Mouse (Mus musculus): ENCODE data around the gene Xlr4c. TPM values are rescaled to one million over a fixed set of nuclear protein-coding genes. Genes with fewer than 3 reads are reported as not detected.
"Not testable (repeated sequence)": the region's sequence is repeated elsewhere in the genome, so short reads cannot be mapped to it uniquely, and the experiment has no call there.

Gene Xlr4c
- polyA plus RNA-seq, 1 experiment from 2014 or later, result 0.14 TPM

DNA sequence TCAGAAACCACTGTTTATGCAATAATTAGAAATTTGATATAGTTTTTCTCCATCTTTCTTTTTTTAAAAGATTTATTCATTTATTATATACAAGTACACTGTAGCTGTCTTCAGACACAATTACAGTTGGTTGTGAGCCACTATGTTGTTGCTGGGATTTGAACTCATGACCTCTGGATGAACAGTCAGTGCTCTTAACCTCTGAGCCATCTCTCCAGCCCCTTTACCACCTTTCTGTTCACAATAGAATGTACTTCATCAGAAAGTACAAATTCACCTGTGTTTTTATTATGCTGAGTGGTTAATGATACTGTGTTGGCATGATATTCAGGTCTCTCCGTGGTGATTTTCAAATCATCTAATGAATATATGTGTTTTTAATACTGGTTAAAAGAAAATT, 17.6 kb downstream of the Xlr4c start:
- 56% methylated on average over 1 of the region's 1 CpGs for WGBS
- no peaks in the 10 kb centered on the region for H3K27me3 ChIP-seq (ENCODE audit: insufficient read depth, low read length)
- no peak overlapping the region for H3K9ac ChIP-seq (ENCODE audit: low read depth, low read length)
- H3K36me3 ChIP-seq (ENCODE audit: insufficient read depth, low read length), result no peaks in the 10 kb centered on the region
- H3K4me2 ChIP-seq (ENCODE audit: low read length), result no peak overlapping the region
- no peak overlapping the region for H3K27ac ChIP-seq
- ATAC-seq (replicated peaks; ENCODE audit: low FRiP score, low read depth) (no peak), DNase-seq (ENCODE audit: low spot score) (no peak)
- no peak overlapping the region for H3K4me3 ChIP-seq (replicated peaks; ENCODE audit: low read depth, low read length)
- H3K4me1 ChIP-seq (replicated peaks; ENCODE audit: insufficient read depth, low read length), result no peaks in the 10 kb centered on the region
- TF ChIP-seq CTCF (IDR thresholded peaks at IDR 0.05; ENCODE audit: low read depth), result no peak
- H3K9me3 ChIP-seq (replicated peaks; ENCODE audit: low read length), result no peaks in the 10 kb centered on the region

- not testable (repeated sequence) for H3K36me3 ChIP-seq (ENCODE audit: insufficient read depth, low read length); H3K9ac ChIP-seq (ENCODE audit: low read depth, low read length); H3K9me3 ChIP-seq (replicated peaks; ENCODE audit: low read length); DNase-seq (ENCODE audit: low spot score); H3K4me2 ChIP-seq (ENCODE audit: low read length); H3K4me3 ChIP-seq (replicated peaks; ENCODE audit: low read depth, low read length); H3K27ac ChIP-seq; H3K27me3 ChIP-seq (ENCODE audit: insufficient read depth, low read length); ATAC-seq (replicated peaks; ENCODE audit: low FRiP score, low read depth); H3K4me1 ChIP-seq (replicated peaks; ENCODE audit: insufficient read depth, low read length)
- 74% methylated on average over 11 of the region's 19 CpGs for WGBS
These were observed 28.9 kb downstream of the Xlr4c start, which contains the start of gene Xlr4b for GRCm38 (mm10) chrX:73213819-73214564. Gene Xlr4b (plus strand): TSS chrX:73214333.

DNA sequence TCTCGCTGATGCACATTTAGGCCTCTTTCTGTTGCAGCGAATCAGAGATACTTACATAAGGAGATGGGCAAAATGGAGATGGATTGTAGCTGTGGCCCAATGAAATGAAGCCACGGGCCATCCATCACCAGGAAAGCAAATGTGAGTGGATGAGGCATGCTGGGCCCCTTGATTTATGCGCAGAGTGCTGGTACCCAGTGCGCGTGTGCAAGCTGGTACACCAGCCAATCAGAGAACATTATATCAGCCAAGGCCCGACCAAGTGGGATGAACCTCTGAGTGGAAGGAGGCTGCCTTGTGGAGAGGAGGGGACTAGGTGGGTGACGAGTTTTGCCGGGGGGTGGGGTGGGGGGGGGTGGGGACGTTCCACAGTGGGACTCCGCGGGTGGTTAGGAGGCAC, 51.0 kb downstream of the Xlr4c start, which contains the start of gene Xlr3b:
Gene Xlr3b, plus strand, starts transcription at position 274 of the 400 bp plus-strand sequence.
- not testable (repeated sequence) for DNase-seq (ENCODE audit: low spot score); H3K9ac ChIP-seq (ENCODE audit: low read depth, low read length); H3K4me2 ChIP-seq (ENCODE audit: low read length); H3K9me3 ChIP-seq (replicated peaks; ENCODE audit: low read length); H3K27ac ChIP-seq; H3K36me3 ChIP-seq (ENCODE audit: insufficient read depth, low read length); H3K4me3 ChIP-seq (replicated peaks; ENCODE audit: low read depth, low read length); H3K4me1 ChIP-seq (replicated peaks; ENCODE audit: insufficient read depth, low read length); H3K27me3 ChIP-seq (ENCODE audit: insufficient read depth, low read length)
- 0 out of 2 replicates have a peak, but pooled peaks have one; percentile 33 for ATAC-seq (replicated peaks; ENCODE audit: low FRiP score, low read depth)
- 79% methylated on average over 12 of the region's 12 CpGs for WGBS

Other genes with a start within 250 kb of the Xlr4c start
- gene Pnma5, start 206.0 kb downstream of the Xlr4c start, polyA plus RNA-seq (2015; fragmentation: Nextera tagmentation; extraction: Ambion mirVana), result not detected in 2 replicates
- gene Pnma3, start 178.3 kb downstream of the Xlr4c start, polyA plus RNA-seq (2015; fragmentation: Nextera tagmentation; extraction: Ambion mirVana), result 0.04 and 0.06 TPM in 2 replicates
- gene Xlr4a, start 160.7 kb downstream of the Xlr4c start, polyA plus RNA-seq (2015; fragmentation: Nextera tagmentation; extraction: Ambion mirVana), result 0.79 and 3.6 TPM in 2 replicates
- gene Xlr3a, start 146.0 kb downstream of the Xlr4c start, polyA plus RNA-seq (2015; fragmentation: Nextera tagmentation; extraction: Ambion mirVana), result 1.7 and 7.6 TPM in 2 replicates
- gene Gm14685, start 126.1 kb downstream of the Xlr4c start, polyA plus RNA-seq (2015; fragmentation: Nextera tagmentation; extraction: Ambion mirVana), result 0.07 TPM in 1 of 2 replicates, not detected in the other
- 0.13 and 0.21 TPM in 2 replicates for gene Xlr5b, start 94.3 kb downstream of the Xlr4c start, polyA plus RNA-seq (2015; fragmentation: Nextera tagmentation; extraction: Ambion mirVana)
- gene DXBay18, start 93.7 kb downstream of the Xlr4c start, polyA plus RNA-seq (2015; fragmentation: Nextera tagmentation; extraction: Ambion mirVana), result not detected in 2 replicates
- not detected in 2 replicates for gene Spin2d, start 66.1 kb downstream of the Xlr4c start, polyA plus RNA-seq (2015; fragmentation: Nextera tagmentation; extraction: Ambion mirVana)
- gene Xlr3b, start 50.9 kb downstream of the Xlr4c start, polyA plus RNA-seq (2015; fragmentation: Nextera tagmentation; extraction: Ambion mirVana), result 1.2 and 26.3 TPM in 2 replicates
- gene Xlr4b, start 28.8 kb downstream of the Xlr4c start, polyA plus RNA-seq (2015; fragmentation: Nextera tagmentation; extraction: Ambion mirVana), result 2.8 TPM in 1 of 2 replicates, not detected in the other
- gene F8a, start 14.8 kb downstream of the Xlr4c start, polyA plus RNA-seq (2015; fragmentation: Nextera tagmentation; extraction: Ambion mirVana), result 15.1 and 16.6 TPM in 2 replicates
- gene Xlr3c, start 22.3 kb upstream of the Xlr4c start, polyA plus RNA-seq (2015; fragmentation: Nextera tagmentation; extraction: Ambion mirVana), result 0.09 TPM in 1 of 2 replicates, not detected in the other
- gene Xlr5a, start 49.8 kb upstream of the Xlr4c start, polyA plus RNA-seq (2015; fragmentation: Nextera tagmentation; extraction: Ambion mirVana), result 0.16 TPM in 1 of 2 replicates, not detected in the other
- 0.20 TPM in 1 of 2 replicates, not detected in the other for gene Xlr5c, start 49.8 kb upstream of the Xlr4c start, polyA plus RNA-seq (2015; fragmentation: Nextera tagmentation; extraction: Ambion mirVana)
- not detected in 2 replicates for gene Gm45015, start 93.7 kb upstream of the Xlr4c start, polyA plus RNA-seq (2015; fragmentation: Nextera tagmentation; extraction: Ambion mirVana)
- 5.4 and 6.0 TPM in 2 replicates for gene Zfp275, start 99.5 kb upstream of the Xlr4c start, polyA plus RNA-seq (2015; fragmentation: Nextera tagmentation; extraction: Ambion mirVana)
- not detected in 2 replicates for gene Gm18336, start 155.6 kb upstream of the Xlr4c start, polyA plus RNA-seq (2015; fragmentation: Nextera tagmentation; extraction: Ambion mirVana)
- gene Zfp92, start 168.0 kb upstream of the Xlr4c start, polyA plus RNA-seq (2015; fragmentation: Nextera tagmentation; extraction: Ambion mirVana), result 0.04 and 0.05 TPM in 2 replicates
- 0.12 and 0.18 TPM in 2 replicates for gene Trex2, start 192.2 kb upstream of the Xlr4c start, polyA plus RNA-seq (2015; fragmentation: Nextera tagmentation; extraction: Ambion mirVana)
- gene Haus7, start 215.9 kb upstream of the Xlr4c start, polyA plus RNA-seq (2015; fragmentation: Nextera tagmentation; extraction: Ambion mirVana), result 40.3 and 49.3 TPM in 2 replicates
- 90.4 and 93.4 TPM in 2 replicates for gene Bgn, start 240.5 kb upstream of the Xlr4c start, polyA plus RNA-seq (2015; fragmentation: Nextera tagmentation; extraction: Ambion mirVana)